Mouse (Mus musculus): ENCODE results near the gene Usp33. TPM values are rescaled to one million over a fixed set of nuclear protein-coding genes. Genes with fewer than 3 reads are reported as not detected.

The Usp33 gene
- polyA plus RNA-seq, 1 experiment from 2014 or later: 87.9 TPM

DNA sequence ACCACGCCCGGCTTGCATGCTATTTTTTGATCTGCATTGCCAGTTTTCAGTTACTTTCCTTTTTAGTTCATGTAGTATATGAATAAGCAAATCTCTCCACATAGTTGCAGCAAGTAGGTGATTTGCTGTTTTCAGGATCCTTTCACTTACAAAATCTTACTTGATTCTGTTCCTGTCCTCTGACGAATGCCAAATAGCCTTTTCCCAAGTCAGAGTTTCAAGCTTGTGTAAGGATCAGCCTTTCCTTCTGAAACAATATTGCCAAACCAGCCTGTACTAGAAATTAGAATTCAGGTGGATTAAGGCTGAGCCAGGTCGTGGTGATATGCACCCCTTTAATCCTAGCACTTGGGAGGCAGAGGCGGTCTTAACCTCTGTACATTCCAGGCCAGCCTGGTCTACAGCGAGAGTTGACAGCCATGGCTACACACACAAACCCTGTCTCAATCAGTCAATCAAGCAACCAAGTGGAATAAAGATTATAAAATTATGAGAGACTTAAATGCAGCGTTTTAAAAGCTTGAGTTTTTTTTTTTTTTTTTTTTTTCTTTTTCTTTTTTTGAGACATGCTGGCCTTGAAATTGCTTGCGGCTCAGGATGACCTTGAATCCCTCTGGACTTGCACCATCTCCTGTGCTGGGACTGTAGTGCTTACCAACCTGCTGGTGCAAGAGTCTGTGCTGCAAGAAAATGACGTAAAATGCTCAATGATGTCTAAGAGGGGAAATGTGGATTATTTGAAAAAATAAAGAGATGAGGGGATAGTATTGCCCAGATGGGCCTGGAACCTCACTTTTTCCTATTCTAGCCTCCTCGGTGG, 1.9 kb downstream of the Usp33 start:
- no peaks in the 10 kb centered on the region for H3K27me3 ChIP-seq
- H3K9ac ChIP-seq: 0 out of 2 replicates have a peak overlapping the region, but pooled peaks have one; percentile 17
- WGBS: 91% methylated on average over 10 of the region's 10 CpGs
- H3K4me1 ChIP-seq (replicated peaks): peaks cover 54% of the 10 kb centered on the region
- H3K27ac ChIP-seq (replicated peaks): no peak overlapping the region
- peak overlapping the region; percentile 64 for H3K4me2 ChIP-seq
- no peaks in the 10 kb centered on the region for H3K36me3 ChIP-seq
- no peaks in the 10 kb centered on the region for H3K9me3 ChIP-seq
- ATAC-seq (ENCODE audit: low read depth): no peak
- peak overlapping the region; percentile 74; the same call in 1 of the 2 replicates for H3K4me3 ChIP-seq

DNA sequence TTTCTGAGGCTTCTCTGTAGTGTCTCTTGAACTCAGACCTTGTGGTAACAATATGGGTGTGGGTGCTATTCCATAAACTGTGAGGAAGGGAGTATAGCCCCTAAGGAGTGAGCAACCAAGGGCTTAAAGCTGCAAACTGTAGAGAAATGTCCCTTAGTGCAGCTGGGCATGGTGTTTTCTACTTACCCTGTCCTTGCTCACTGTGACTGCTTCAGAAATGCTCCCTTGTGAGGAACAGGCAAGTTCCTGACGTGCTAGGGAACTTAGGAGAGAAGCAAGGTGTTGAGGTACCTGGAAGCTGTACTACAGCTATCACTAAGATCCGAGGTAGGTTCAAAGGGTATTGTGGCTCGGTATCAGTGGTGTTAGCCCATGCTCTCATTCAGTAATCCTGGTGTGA, 4.2 kb downstream of the Usp33 start:
- no peak overlapping the region for H3K4me3 ChIP-seq
- H3K27ac ChIP-seq (replicated peaks): no peak overlapping the region
- peak overlapping the region; percentile 34; the same call in 1 of the 2 replicates for H3K9ac ChIP-seq
- H3K4me1 ChIP-seq (replicated peaks): peaks cover 71% of the 10 kb centered on the region
- ATAC-seq (ENCODE audit: low read depth): no peak
- H3K9me3 ChIP-seq: no peaks in the 10 kb centered on the region
- H3K27me3 ChIP-seq: no peaks in the 10 kb centered on the region
- WGBS: 83% methylated on average over 3 of the region's 3 CpGs
- no peak overlapping the region for H3K4me2 ChIP-seq
- no peaks in the 10 kb centered on the region for H3K36me3 ChIP-seq

DNA sequence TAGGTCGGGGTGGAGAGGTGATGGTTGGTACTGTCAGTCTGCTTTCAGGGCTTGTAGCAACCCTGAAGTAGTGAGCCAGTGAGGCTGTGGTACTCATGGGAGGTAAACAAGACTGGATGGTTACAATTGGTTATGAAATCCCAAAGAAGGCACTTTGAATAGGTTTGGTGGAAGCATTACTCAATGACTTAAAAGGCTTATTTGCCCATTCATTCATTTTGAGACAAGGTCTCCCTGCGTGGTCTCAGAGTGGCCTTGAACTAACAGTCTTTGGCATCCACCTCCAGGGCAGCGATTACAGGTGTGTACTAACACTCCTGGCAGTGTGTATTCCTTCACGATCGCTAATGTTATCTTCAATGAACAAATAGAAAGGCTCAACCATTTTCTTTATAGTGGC, 4.7 kb downstream of the Usp33 start:
- H3K4me1 ChIP-seq (replicated peaks): peaks cover 74% of the 10 kb centered on the region
- no peak overlapping the region for H3K4me3 ChIP-seq
- no peaks in the 10 kb centered on the region for H3K9me3 ChIP-seq
- H3K9ac ChIP-seq: no peak overlapping the region
- no peaks in the 10 kb centered on the region for H3K36me3 ChIP-seq
- ATAC-seq (ENCODE audit: low read depth): no peak
- no peaks in the 10 kb centered on the region for H3K27me3 ChIP-seq
- WGBS: 91% methylated on average over 5 of the region's 5 CpGs
- H3K4me2 ChIP-seq: no peak overlapping the region
- no peak overlapping the region for H3K27ac ChIP-seq (replicated peaks)

DNA sequence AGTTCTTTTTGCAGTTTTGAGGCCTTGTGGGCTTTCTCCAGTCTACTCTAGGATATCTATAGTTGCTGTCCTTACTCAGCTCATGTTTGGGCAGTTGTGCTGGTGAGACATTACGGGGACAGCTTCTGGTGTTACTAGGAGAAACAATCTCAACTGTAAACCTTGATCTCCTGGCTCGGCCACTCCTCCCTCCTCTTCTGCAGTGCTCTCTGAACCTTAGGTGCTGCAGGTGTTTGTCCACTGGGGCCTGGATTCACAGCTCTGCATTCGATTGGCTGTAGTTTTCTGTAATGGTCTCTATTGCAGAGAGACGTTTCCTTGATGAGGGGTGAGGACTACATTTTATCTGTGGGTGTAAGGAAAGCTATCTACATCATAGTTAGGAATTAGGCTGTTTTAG, 6.0 kb downstream of the Usp33 start:
- no peak for ATAC-seq (ENCODE audit: low read depth)
- WGBS: 91% methylated on average over 4 of the region's 4 CpGs
- no peak overlapping the region for H3K9ac ChIP-seq
- H3K9me3 ChIP-seq: no peaks in the 10 kb centered on the region
- no peak overlapping the region for H3K27ac ChIP-seq (replicated peaks)
- H3K4me3 ChIP-seq: no peak overlapping the region
- H3K27me3 ChIP-seq: no peaks in the 10 kb centered on the region
- H3K36me3 ChIP-seq: no peaks in the 10 kb centered on the region
- H3K4me1 ChIP-seq (replicated peaks): peaks cover 82% of the 10 kb centered on the region
- H3K4me2 ChIP-seq: no peak overlapping the region

DNA sequence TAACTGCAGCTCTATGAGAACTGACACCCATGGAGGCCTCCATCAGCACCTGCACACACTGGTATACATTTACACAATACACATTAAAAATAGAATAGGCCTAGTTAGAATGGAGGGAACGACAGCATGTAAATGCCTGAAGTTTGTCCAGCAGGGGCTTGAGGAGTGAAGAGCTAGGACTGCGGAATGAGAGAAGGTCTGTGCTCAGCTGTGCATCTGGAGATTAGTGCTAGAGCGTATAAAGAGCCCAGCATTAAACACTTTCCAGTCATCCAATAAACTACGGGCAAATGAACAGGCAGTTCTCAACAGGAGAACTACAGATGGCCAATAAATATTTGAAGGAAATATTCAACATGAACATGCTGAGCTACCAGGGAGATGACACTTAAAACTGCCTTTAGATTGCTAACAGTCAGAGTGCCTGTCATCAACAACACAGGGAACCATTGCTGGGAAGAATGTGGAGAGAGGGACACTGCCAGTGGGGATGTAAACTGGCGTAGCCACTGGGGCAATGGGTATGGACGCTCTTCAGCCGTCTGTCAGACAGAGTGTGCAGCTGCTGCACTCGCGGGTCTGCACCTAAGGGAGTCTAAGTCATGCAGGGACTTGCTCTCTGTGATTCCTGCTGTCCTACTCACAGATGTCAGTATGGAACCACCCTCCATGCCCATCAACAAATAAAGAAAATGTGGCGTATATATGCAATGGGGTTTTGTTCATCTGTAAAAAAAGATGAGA, 7.3 kb downstream of the Usp33 start:
- Histone ChIP-seq H3K9ac (no peak overlapping the region), H3K4me2 (no peak overlapping the region), H3K9me3 (no peaks in the 10 kb centered on the region), H3K4me3 (no peak overlapping the region), H3K27me3 (no peaks in the 10 kb centered on the region), H3K36me3 (peaks cover 2% of the 10 kb centered on the region; the same call in 1 of the 2 replicates), H3K27ac (replicated peaks) (peak overlapping the region; percentile 23), H3K4me1 (replicated peaks) (peaks cover 72% of the 10 kb centered on the region)
- WGBS: 51% methylated on average over 10 of the region's 10 CpGs
- ATAC-seq (ENCODE audit: low read depth): peak; percentile 25; the same call in 1 of the 2 replicates

DNA sequence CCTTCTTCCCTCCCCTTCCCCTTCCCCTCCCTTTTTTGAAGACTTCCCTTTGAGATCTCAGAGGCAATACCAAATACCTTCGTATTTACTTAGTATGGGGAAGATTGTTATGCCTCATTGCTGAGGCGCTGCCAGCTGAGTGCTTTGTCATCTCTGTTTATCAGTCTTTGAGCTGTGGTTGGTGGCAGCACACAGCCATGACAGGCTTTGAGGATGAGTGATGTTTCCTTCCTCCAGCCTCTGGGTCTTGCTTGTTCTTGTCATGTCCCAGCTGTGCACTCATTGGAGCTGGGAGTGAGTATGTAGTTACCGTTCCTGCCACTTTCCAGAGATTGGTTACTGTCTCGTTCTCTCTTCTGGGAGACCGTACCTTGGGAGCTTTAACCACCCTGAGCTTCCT, 9.1 kb downstream of the Usp33 start:
- Histone ChIP-seq H3K27me3 (no peaks in the 10 kb centered on the region), H3K27ac (replicated peaks) (no peak overlapping the region), H3K4me1 (replicated peaks) (peaks cover 59% of the 10 kb centered on the region), H3K9me3 (no peaks in the 10 kb centered on the region), H3K36me3 (peaks cover 18% of the 10 kb centered on the region), H3K4me3 (no peak overlapping the region), H3K9ac (no peak overlapping the region), H3K4me2 (no peak overlapping the region)
- no peak for ATAC-seq (ENCODE audit: low read depth)
- 67% methylated on average over 5 of the region's 5 CpGs for WGBS

DNA sequence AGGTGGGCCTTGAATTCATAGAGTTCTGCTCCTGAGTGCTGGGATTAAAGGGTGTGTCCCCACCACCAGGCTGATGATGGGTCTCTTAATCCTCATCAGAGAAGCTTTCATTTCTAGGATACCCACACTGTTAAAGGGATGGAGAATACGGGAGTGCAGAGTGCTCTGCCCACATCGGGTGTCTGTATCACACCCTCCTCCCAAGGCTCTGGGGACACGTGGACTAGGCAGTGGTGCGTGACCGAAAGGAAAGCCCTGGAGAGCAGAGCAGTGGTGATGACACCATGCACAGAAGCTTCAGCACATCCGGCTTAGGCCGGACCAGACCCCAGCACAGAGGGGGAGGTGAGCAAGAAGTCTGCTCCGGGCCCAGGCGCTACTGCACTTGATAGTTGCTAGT, 10.5 kb downstream of the Usp33 start:
- Histone ChIP-seq H3K9me3 (no peaks in the 10 kb centered on the region), H3K4me3 (no peak overlapping the region), H3K4me1 (replicated peaks) (peaks cover 47% of the 10 kb centered on the region), H3K27me3 (no peaks in the 10 kb centered on the region), H3K4me2 (no peak overlapping the region), H3K36me3 (peaks cover 31% of the 10 kb centered on the region), H3K9ac (no peak overlapping the region), H3K27ac (replicated peaks) (no peak overlapping the region)
- WGBS: 88% methylated on average over 9 of the region's 9 CpGs
- ATAC-seq (ENCODE audit: low read depth): no peak

DNA sequence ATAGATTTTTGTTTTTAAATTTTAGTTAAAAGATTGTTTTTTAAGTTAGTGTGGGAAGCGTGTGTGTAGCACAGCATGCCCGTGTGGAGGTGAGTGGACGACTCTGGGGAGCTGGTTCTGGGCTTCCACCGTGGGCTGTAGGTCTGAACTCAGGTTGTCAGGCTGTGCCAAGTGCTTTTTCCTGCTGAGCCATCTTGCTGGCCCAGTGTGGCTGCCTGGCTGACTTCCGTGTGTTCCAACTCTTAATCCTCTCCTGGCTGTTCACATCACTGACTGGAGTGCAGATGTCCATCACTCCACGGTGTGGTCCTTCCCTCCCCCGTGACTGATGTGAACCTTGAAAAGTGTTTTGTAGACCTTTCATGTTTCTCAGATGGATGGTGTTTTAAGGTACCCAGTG, 12.9 kb downstream of the Usp33 start:
- peaks cover 24% of the 10 kb centered on the region for H3K4me1 ChIP-seq (replicated peaks)
- 88% methylated on average over 7 of the region's 7 CpGs for WGBS
- ATAC-seq (ENCODE audit: low read depth): no peak

DNA sequence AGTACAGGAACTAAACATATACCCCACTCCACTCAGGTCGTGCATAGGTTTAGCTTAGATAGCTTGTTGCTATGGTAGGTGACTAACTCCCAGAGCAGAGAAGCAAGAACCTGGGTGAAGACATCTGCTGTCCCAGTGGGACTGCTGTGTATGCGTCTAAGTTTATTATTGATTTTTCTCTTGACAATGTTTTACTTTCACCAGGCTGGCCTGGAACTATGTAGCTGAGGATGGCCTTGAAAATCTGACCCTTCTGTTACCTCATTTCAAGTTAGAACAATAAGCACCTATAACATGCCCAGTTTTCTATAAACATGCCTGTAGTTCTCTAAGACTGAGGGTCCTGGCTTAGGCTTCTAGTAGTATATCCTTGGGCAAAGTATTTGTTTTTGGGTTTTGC, 17.9 kb downstream of the Usp33 start:
- Histone ChIP-seq H3K4me3 (no peak overlapping the region), H3K27ac (replicated peaks) (no peak overlapping the region), H3K4me1 (replicated peaks) (no peaks in the 10 kb centered on the region), H3K27me3 (no peaks in the 10 kb centered on the region), H3K9me3 (no peaks in the 10 kb centered on the region), H3K9ac (no peak overlapping the region), H3K4me2 (no peak overlapping the region), H3K36me3 (peaks cover 96% of the 10 kb centered on the region)
- ATAC-seq (ENCODE audit: low read depth): no peak
- WGBS: 87% methylated on average over 2 of the region's 2 CpGs

More for the DNA sequence above, 12.9 kb downstream of the Usp33 start:
- no peak overlapping the region for H3K27ac ChIP-seq (replicated peaks)
- H3K9me3 ChIP-seq: no peaks in the 10 kb centered on the region
- peaks cover 54% of the 10 kb centered on the region for H3K36me3 ChIP-seq
- no peak overlapping the region for H3K9ac ChIP-seq
- H3K4me2 ChIP-seq: no peak overlapping the region
- H3K27me3 ChIP-seq: no peaks in the 10 kb centered on the region
- H3K4me3 ChIP-seq: no peak overlapping the region

DNA sequence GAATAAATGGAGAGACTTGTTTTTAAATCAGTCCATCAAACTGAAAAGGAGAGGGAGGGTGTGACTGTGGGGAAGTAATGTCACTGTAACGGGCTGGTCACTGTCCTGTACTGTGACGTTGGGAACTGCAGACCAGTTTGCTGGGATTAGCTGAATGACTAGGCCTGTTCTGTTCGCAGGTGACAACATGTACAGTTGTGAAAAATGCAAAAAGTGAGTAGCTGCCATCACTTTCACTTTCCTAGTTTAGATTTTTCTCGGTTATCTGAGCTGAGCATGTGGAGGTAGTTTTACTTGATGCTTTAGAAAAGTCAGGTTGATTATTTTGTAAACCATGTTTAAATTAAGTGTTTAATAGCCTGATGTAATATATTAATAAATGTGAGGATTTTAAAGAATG, 29.8 kb downstream of the Usp33 start:
- no peak overlapping the region for H3K9ac ChIP-seq
- no peaks in the 10 kb centered on the region for H3K27me3 ChIP-seq
- H3K4me1 ChIP-seq (replicated peaks): no peaks in the 10 kb centered on the region
- peaks cover 88% of the 10 kb centered on the region for H3K36me3 ChIP-seq
- H3K27ac ChIP-seq (replicated peaks): no peak overlapping the region
- WGBS: 91% methylated on average over 4 of the region's 4 CpGs
- no peaks in the 10 kb centered on the region for H3K9me3 ChIP-seq
- ATAC-seq (ENCODE audit: low read depth): no peak
- H3K4me2 ChIP-seq: no peak overlapping the region
- H3K4me3 ChIP-seq: no peak overlapping the region

DNA sequence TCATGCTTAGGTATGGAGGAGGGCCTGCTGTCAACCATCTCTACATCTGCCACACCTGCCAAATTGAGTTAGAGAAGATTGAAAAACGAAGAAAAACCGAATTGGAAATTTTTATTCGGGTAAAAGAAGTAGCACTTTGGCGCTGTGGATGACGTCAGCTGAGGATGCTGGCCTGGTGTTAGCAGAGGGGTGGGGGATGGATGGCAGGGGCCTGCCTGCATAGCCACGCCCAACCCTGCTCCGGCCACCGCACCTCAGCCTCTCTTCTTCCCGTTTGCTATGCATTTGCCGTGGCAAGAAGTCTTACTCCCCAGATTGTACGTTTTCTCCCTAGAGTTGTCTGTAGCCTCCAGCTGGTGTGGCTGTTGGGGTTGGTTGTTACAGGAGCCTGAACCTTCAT, 37.8 kb downstream of the Usp33 start:
- H3K4me2 ChIP-seq: no peak overlapping the region
- no peak for ATAC-seq (ENCODE audit: low read depth)
- no peak overlapping the region for H3K4me3 ChIP-seq
- H3K36me3 ChIP-seq: peaks cover 83% of the 10 kb centered on the region
- 72% methylated on average over 11 of the region's 11 CpGs for WGBS
- no peaks in the 10 kb centered on the region for H3K27me3 ChIP-seq
- no peaks in the 10 kb centered on the region for H3K4me1 ChIP-seq (replicated peaks)
- no peaks in the 10 kb centered on the region for H3K9me3 ChIP-seq
- no peak overlapping the region for H3K9ac ChIP-seq
- H3K27ac ChIP-seq (replicated peaks): no peak overlapping the region

Measured in neural tube, embryonic 13.5 days (tissue).